Mouse (Mus musculus): Measurements from ENCODE around the gene Zfp593. TPM values are rescaled to one million over a fixed set of nuclear protein-coding genes. Genes with fewer than 3 reads are reported as not detected.

Gene Zfp593
- polyA plus RNA-seq, 1 experiment = 6.0 TPM

GRCm38 (mm10) chr4:134222793-134223600, 22.4 kb downstream of the Zfp593 start:
- peak; percentile 55 for DNase-seq
- 35% methylated on average over 11 of the region's 11 CpGs for WGBS
- Histone ChIP-seq H3K4me1 (ENCODE audit: control insufficient read depth, insufficient read depth, low read length) (peaks cover 4% of the 10 kb centered on the region; the same call in 1 of the 2 replicates), H3K36me3 (ENCODE audit: control insufficient read depth, insufficient read depth, low read length) (no peaks in the 10 kb centered on the region), H3K27ac (ENCODE audit: insufficient read depth, low read depth, low read length) (peak overlapping the region; percentile 66), H3K27me3 (replicated peaks; ENCODE audit: control insufficient read depth, insufficient read depth, low read length) (no peaks in the 10 kb centered on the region), H3K4me3 (ENCODE audit: insufficient read depth, low read depth, low read length) (no peak overlapping the region)
- TF ChIP-seq CTCF (conservative IDR thresholded peaks at IDR 0.05; ENCODE audit: insufficient read depth, insufficient read length, low read depth, low read length) = no peak
- no peak for TF ChIP-seq POLR2A (IDR thresholded peaks at IDR 0.05; ENCODE audit: low read depth, low read length)

GRCm38 (mm10) chr4:134206488-134207053, 38.8 kb downstream of the Zfp593 start:
- Histone ChIP-seq H3K36me3 (ENCODE audit: control insufficient read depth, insufficient read depth, low read length) (no peaks in the 10 kb centered on the region), H3K27ac (ENCODE audit: insufficient read depth, low read depth, low read length) (no peak overlapping the region), H3K4me3 (ENCODE audit: insufficient read depth, low read depth, low read length) (no peak overlapping the region), H3K4me1 (ENCODE audit: control insufficient read depth, insufficient read depth, low read length) (no peaks in the 10 kb centered on the region), H3K27me3 (replicated peaks; ENCODE audit: control insufficient read depth, insufficient read depth, low read length) (no peaks in the 10 kb centered on the region)
- DNase-seq = no peak
- TF ChIP-seq CTCF (conservative IDR thresholded peaks at IDR 0.05; ENCODE audit: insufficient read depth, insufficient read length, low read depth, low read length) = no peak
- TF ChIP-seq POLR2A (IDR thresholded peaks at IDR 0.05; ENCODE audit: low read depth, low read length) = no peak
- WGBS = 26% methylated on average over 6 of the region's 6 CpGs

- Histone ChIP-seq H3K4me1 (ENCODE audit: control insufficient read depth, insufficient read depth, low read length) (no peaks in the 10 kb centered on the region), H3K36me3 (ENCODE audit: control insufficient read depth, insufficient read depth, low read length) (no peaks in the 10 kb centered on the region), H3K27me3 (replicated peaks; ENCODE audit: control insufficient read depth, insufficient read depth, low read length) (no peaks in the 10 kb centered on the region), H3K27ac (ENCODE audit: insufficient read depth, low read depth, low read length) (no peak overlapping the region), H3K4me3 (ENCODE audit: insufficient read depth, low read depth, low read length) (no peak overlapping the region)
- 77% methylated on average over 17 of the region's 17 CpGs for WGBS
- no peak for DNase-seq
- TF ChIP-seq POLR2A (IDR thresholded peaks at IDR 0.05; ENCODE audit: low read depth, low read length) (no peak), CTCF (conservative IDR thresholded peaks at IDR 0.05; ENCODE audit: insufficient read depth, insufficient read length, low read depth, low read length) (no peak)
Measured at GRCm38 (mm10) chr4:134203340-134203896, 42.0 kb downstream of the Zfp593 start.

GRCm38 (mm10) chr4:134202904-134203303, 42.5 kb downstream of the Zfp593 start, which contains the start of gene Gm7534:
Gene Gm7534, minus strand, starts transcription at chr4:134203004.
- Histone ChIP-seq H3K27me3 (replicated peaks; ENCODE audit: control insufficient read depth, insufficient read depth, low read length) (no peaks in the 10 kb centered on the region), H3K36me3 (ENCODE audit: control insufficient read depth, insufficient read depth, low read length) (no peaks in the 10 kb centered on the region), H3K4me1 (ENCODE audit: control insufficient read depth, insufficient read depth, low read length) (no peaks in the 10 kb centered on the region), H3K4me3 (ENCODE audit: insufficient read depth, low read depth, low read length) (no peak within 1 kb of the TSS), H3K27ac (ENCODE audit: insufficient read depth, low read depth, low read length) (no peak within 1 kb of the TSS)
- no peak for DNase-seq
- TF ChIP-seq CTCF (conservative IDR thresholded peaks at IDR 0.05; ENCODE audit: insufficient read depth, insufficient read length, low read depth, low read length) (no peak), POLR2A (IDR thresholded peaks at IDR 0.05; ENCODE audit: low read depth, low read length) (no peak)
- WGBS = 96% methylated on average over 4 of the region's 4 CpGs

GRCm38 (mm10) chr4:134199371-134199770, 46.0 kb downstream of the Zfp593 start:
- Histone ChIP-seq H3K36me3 (ENCODE audit: control insufficient read depth, insufficient read depth, low read length) (no peaks in the 10 kb centered on the region), H3K27me3 (replicated peaks; ENCODE audit: control insufficient read depth, insufficient read depth, low read length) (no peaks in the 10 kb centered on the region), H3K4me3 (ENCODE audit: insufficient read depth, low read depth, low read length) (no peak overlapping the region), H3K27ac (ENCODE audit: insufficient read depth, low read depth, low read length) (no peak overlapping the region), H3K4me1 (ENCODE audit: control insufficient read depth, insufficient read depth, low read length) (no peaks in the 10 kb centered on the region)
- TF ChIP-seq POLR2A (IDR thresholded peaks at IDR 0.05; ENCODE audit: low read depth, low read length) (no peak), CTCF (conservative IDR thresholded peaks at IDR 0.05; ENCODE audit: insufficient read depth, insufficient read length, low read depth, low read length) (no peak)
- 94% methylated on average over 2 of the region's 2 CpGs for WGBS
- no peak for DNase-seq

Other genes with a start within 250 kb of the Zfp593 start
- gene Dhdds, start 244.7 kb downstream of the Zfp593 start, polyA plus RNA-seq (2012; rRNA removed) = 32.0 and 37.0 TPM in 2 replicates
- gene Lin28a, start 226.8 kb downstream of the Zfp593 start, polyA plus RNA-seq (2012; rRNA removed) = not detected in 2 replicates
- 0.52 and 0.81 TPM in 2 replicates for gene Zfp683, start 191.8 kb downstream of the Zfp593 start, polyA plus RNA-seq (2012; rRNA removed)
- 0.69 and 1.0 TPM in 2 replicates for gene Crybg2, start 184.8 kb downstream of the Zfp593 start, polyA plus RNA-seq (2012; rRNA removed)
- gene Cd52, start 150.5 kb downstream of the Zfp593 start, polyA plus RNA-seq (2012; rRNA removed) = 14.8 and 65.1 TPM in 2 replicates
- 5.6 and 5.9 TPM in 2 replicates for gene Ubxn11, start 143.0 kb downstream of the Zfp593 start, polyA plus RNA-seq (2012; rRNA removed)
- 262 and 323 TPM in 2 replicates for gene Sh3bgrl3, start 116.8 kb downstream of the Zfp593 start, polyA plus RNA-seq (2012; rRNA removed)
- 28.3 and 38.9 TPM in 2 replicates for gene Cep85, start 58.5 kb downstream of the Zfp593 start, polyA plus RNA-seq (2012; rRNA removed)
- gene Gm7534, start 42.6 kb downstream of the Zfp593 start, polyA plus RNA-seq (2012; rRNA removed) = not detected in 2 replicates
- gene Catsper4, start 18.2 kb downstream of the Zfp593 start, polyA plus RNA-seq (2012; rRNA removed) = 0.38 and 0.69 TPM in 2 replicates
- 14.9 and 17.3 TPM in 2 replicates for gene Cnksr1, start 7.2 kb downstream of the Zfp593 start, polyA plus RNA-seq (2012; rRNA removed)
- gene E130218I03Rik, start 1.9 kb downstream of the Zfp593 start, polyA plus RNA-seq (2012; rRNA removed) = not detected in 2 replicates
- gene Gm30191, start 1.3 kb upstream of the Zfp593 start, polyA plus RNA-seq (2012; rRNA removed) = 0.27 TPM in 1 of 2 replicates, not detected in the other
- gene Grrp1, start 8.5 kb upstream of the Zfp593 start, polyA plus RNA-seq (2012; rRNA removed) = 11.5 and 11.8 TPM in 2 replicates
- gene Pdik1l, start 42.3 kb upstream of the Zfp593 start, polyA plus RNA-seq (2012; rRNA removed) = 3.3 and 3.4 TPM in 2 replicates
- 4.2 and 7.4 TPM in 2 replicates for gene Trim63, start 69.5 kb upstream of the Zfp593 start, polyA plus RNA-seq (2012; rRNA removed)
- gene Slc30a2, start 97.6 kb upstream of the Zfp593 start, polyA plus RNA-seq (2012; rRNA removed) = 32.3 and 33.3 TPM in 2 replicates
- gene Extl1, start 138.3 kb upstream of the Zfp593 start, polyA plus RNA-seq (2012; rRNA removed) = 1.1 and 1.3 TPM in 2 replicates
- 96.9 and 102 TPM in 2 replicates for gene Pafah2, start 150.7 kb upstream of the Zfp593 start, polyA plus RNA-seq (2012; rRNA removed)
- 9.8 and 24.9 TPM in 2 replicates for gene Stmn1, start 222.7 kb upstream of the Zfp593 start, polyA plus RNA-seq (2012; rRNA removed)

Measured in kidney, adult 2 months (tissue).